10 mouse cellular contexts compared by ENCODE assay signal in genomic region chr14:122452701-122453387, GRCm38 (mm10). TPM values are rescaled to one million over a fixed set of nuclear protein-coding genes. Genes with fewer than 3 reads are reported as not detected.
A peak's percentile ranks its signal among the peaks of the same experiment; 100 is the strongest.
DNase-seq lines count a peak whose midpoint lies in the region; ATAC-seq and TF ChIP-seq lines count a peak whose summit lies in the region.
"Had no signal": no experiment of that assay in that cellular context is flagged by ENCODE, and none has a peak within 500 bp of the region (broad histone marks: within the 10 kb centered on the region; RNA-seq: fewer than 3 reads in every experiment).

No protein-coding gene starts in this region.

- H3K36me3 ChIP-seq in lung, embryonic 14.5 days (ENCODE audit: insufficient read depth): no peaks in the 10 kb centered on the region
- no peaks in the 10 kb centered on the region for H3K36me3 ChIP-seq in limb, embryonic 10.5 days
- H3K36me3 ChIP-seq in neural tube, embryonic 15.5 days: no peaks in the 10 kb centered on the region

- WGBS in cerebellum, adult 2 months: 60% methylated on average over 13 of the region's 13 CpGs
- 45% methylated on average over 13 of the region's 13 CpGs for WGBS in lung, embryonic 14.5 days
- WGBS in limb, embryonic 10.5 days: 28% methylated on average over 13 of the region's 13 CpGs
- 10% methylated on average over 13 of the region's 13 CpGs for WGBS in neural tube, embryonic 15.5 days

- H3K27me3 ChIP-seq in cerebellum, adult 2 months (ENCODE audit: control insufficient read depth, insufficient read depth, low read length): no peaks in the 10 kb centered on the region
- H3K27me3 ChIP-seq in lung, embryonic 14.5 days (ENCODE audit: insufficient read depth, low read length): peaks cover 81% of the 10 kb centered on the region
- peaks cover 50% of the 10 kb centered on the region for H3K27me3 ChIP-seq in limb, embryonic 10.5 days (ENCODE audit: low read depth, poor library complexity, severe bottlenecking)
- peaks cover 72% of the 10 kb centered on the region for H3K27me3 ChIP-seq in neural tube, embryonic 15.5 days (replicated peaks)

- no peak for TF ChIP-seq CTCF in cerebellum, adult 2 months (IDR thresholded peaks at IDR 0.05; ENCODE audit: borderline replicate concordance, insufficient read depth, low read depth, low read length)
- no peak for TF ChIP-seq CTCF in lung, embryonic 14.5 days (IDR thresholded peaks at IDR 0.05; ENCODE audit: low read depth)

- H3K9ac ChIP-seq in lung, embryonic 14.5 days: no peak overlapping the region
- no peak overlapping the region for H3K9ac ChIP-seq in neural tube, embryonic 15.5 days (replicated peaks)
- H3K9ac ChIP-seq: liver, embryonic 14.5 days had no signal

- TF ChIP-seq POLR2A in cerebellum, adult 2 months (IDR thresholded peaks at IDR 0.05; ENCODE audit: borderline replicate concordance, insufficient read depth, low read length): no peak

- no peaks in the 10 kb centered on the region for H3K9me3 ChIP-seq in lung, embryonic 14.5 days (ENCODE audit: low read depth, low read length)
- H3K9me3 ChIP-seq in limb, embryonic 10.5 days (replicated peaks): no peaks in the 10 kb centered on the region
- H3K9me3 ChIP-seq in neural tube, embryonic 15.5 days (replicated peaks): no peaks in the 10 kb centered on the region

- ATAC-seq in lung, embryonic 14.5 days (ENCODE audit: insufficient read depth): no peak
- peak; percentile 5; the same call in 1 of the 2 replicates for ATAC-seq in neural tube, embryonic 15.5 days (ENCODE audit: low FRiP score)

- DNase-seq in cerebellum, adult 2 months: peak in 1 of 2 experiments; percentile 33
- DNase-seq in cerebellum, adult 11 months: no peak
- no peak for DNase-seq in lung, embryonic 14.5 days
- no peak for DNase-seq in lung, postnatal 25 days (ENCODE audit: low spot score)
- peak; percentile 52 for DNase-seq in limb, embryonic 10.5 days (ENCODE audit: low spot score)
- no peak for DNase-seq in frontal cortex, postnatal 25 days (ENCODE audit: low spot score in 2 of 2)
- DNase-seq in adrenal gland, postnatal 4 days (ENCODE audit: low spot score in 2 of 2): no peak
- DNase-seq: thymus, adult 2 months had no signal

- H3K4me2 ChIP-seq in lung, embryonic 14.5 days: peak overlapping the region; percentile 48
- peak overlapping the region; percentile 50 for H3K4me2 ChIP-seq in neural tube, embryonic 15.5 days

- 0 out of 2 replicates have a peak overlapping the region, but pooled peaks have one; percentile 59 for H3K27ac ChIP-seq in cerebellum, adult 2 months (ENCODE audit: insufficient read depth, low read length)
- no peak overlapping the region for H3K27ac ChIP-seq in lung, embryonic 14.5 days (ENCODE audit: low read depth)
- peak overlapping the region; percentile 85 for H3K27ac ChIP-seq in limb, embryonic 10.5 days
- H3K27ac ChIP-seq in neural tube, embryonic 15.5 days (replicated peaks): peak overlapping the region; percentile 74; the same call in 1 of the 2 replicates
- H3K27ac ChIP-seq: liver, embryonic 14.5 days had no signal

- H3K4me3 ChIP-seq in cerebellum, adult 2 months (replicated peaks; ENCODE audit: insufficient read depth, low read depth, low read length): no peak overlapping the region
- no peak overlapping the region for H3K4me3 ChIP-seq in lung, embryonic 14.5 days (ENCODE audit: low read depth, low read length)
- H3K4me3 ChIP-seq in limb, embryonic 10.5 days: peak overlapping the region; percentile 40
- no peak overlapping the region for H3K4me3 ChIP-seq in neural tube, embryonic 15.5 days (replicated peaks)

- H3K4me1 ChIP-seq in cerebellum, adult 2 months (ENCODE audit: control insufficient read depth, insufficient read depth, low read length): peaks cover 22% of the 10 kb centered on the region
- no peaks in the 10 kb centered on the region for H3K4me1 ChIP-seq in lung, embryonic 14.5 days (ENCODE audit: insufficient read depth)
- peaks cover 53% of the 10 kb centered on the region for H3K4me1 ChIP-seq in limb, embryonic 10.5 days
- peaks cover 35% of the 10 kb centered on the region for H3K4me1 ChIP-seq in neural tube, embryonic 15.5 days

RNA-seq across cellular contexts. Expression of gene Gm5089, which starts 1.9 kb away (rescaled TPM):
- 0.49 TPM in 2 replicates for polyA plus RNA-seq in cerebellum, adult 2 months (2012; rRNA removed)
- polyA plus RNA-seq in lung, embryonic 14.5 days (2014; fragmentation: Nextera tagmentation; extraction: Ambion mirVana): not detected in 2 replicates
- polyA plus RNA-seq in limb, embryonic 10.5 days (2016; fragmentation: Nextera tagmentation; extraction: Ambion mirVana): 0.36 and 0.56 TPM in 2 replicates
- 0.14 and 0.60 TPM in 2 replicates for polyA plus RNA-seq in neural tube, embryonic 15.5 days (2015; fragmentation: Nextera tagmentation; extraction: Ambion mirVana)
- not detected for total RNA-seq in adrenal gland, postnatal 4 days (2021)
- polyA plus RNA-seq: liver, embryonic 14.5 days; thymus, adult 2 months had no signal

RNA-seq across cellular contexts. Expression of gene Zic5, which starts 12.6 kb away (rescaled TPM):
- 27.5 and 30.4 TPM in 2 replicates for polyA plus RNA-seq in cerebellum, adult 2 months (2012; rRNA removed)
- polyA plus RNA-seq in lung, embryonic 14.5 days (2014; fragmentation: Nextera tagmentation; extraction: Ambion mirVana): not detected in 2 replicates
- 13.8 and 14.9 TPM in 2 replicates for polyA plus RNA-seq in limb, embryonic 10.5 days (2016; fragmentation: Nextera tagmentation; extraction: Ambion mirVana)
- polyA plus RNA-seq in neural tube, embryonic 15.5 days (2015; fragmentation: Nextera tagmentation; extraction: Ambion mirVana): 3.9 and 6.2 TPM in 2 replicates
- total RNA-seq in adrenal gland, postnatal 4 days (2021): under 1 TPM in 1 of 2 experiments, not detected in 1; 0.40 TPM
- polyA plus RNA-seq: liver, embryonic 14.5 days; thymus, adult 2 months had no signal

RNA-seq across cellular contexts. Expression of gene Zic2, which starts 22.4 kb away (rescaled TPM):
- polyA plus RNA-seq in cerebellum, adult 2 months (2012; rRNA removed): 157 and 186 TPM in 2 replicates
- not detected in 2 replicates for polyA plus RNA-seq in lung, embryonic 14.5 days (2014; fragmentation: Nextera tagmentation; extraction: Ambion mirVana)
- polyA plus RNA-seq in limb, embryonic 10.5 days (2016; fragmentation: Nextera tagmentation; extraction: Ambion mirVana): 5.0 and 5.1 TPM in 2 replicates
- 5.1 and 6.8 TPM in 2 replicates for polyA plus RNA-seq in neural tube, embryonic 15.5 days (2015; fragmentation: Nextera tagmentation; extraction: Ambion mirVana)
- total RNA-seq in adrenal gland, postnatal 4 days (2021): 1 to 10 TPM in 1 of 2 experiments, under 1 TPM in 1; 0.22 to 1.4 TPM
- polyA plus RNA-seq: thymus, adult 2 months had no signal

RNA-seq across cellular contexts. Expression of gene Gm10837, which starts 37.5 kb away (rescaled TPM):
- 2.7 TPM in 2 replicates for polyA plus RNA-seq in cerebellum, adult 2 months (2012; rRNA removed)
- not detected in 2 replicates for polyA plus RNA-seq in lung, embryonic 14.5 days (2014; fragmentation: Nextera tagmentation; extraction: Ambion mirVana)
- not detected in 2 replicates for polyA plus RNA-seq in limb, embryonic 10.5 days (2016; fragmentation: Nextera tagmentation; extraction: Ambion mirVana)
- polyA plus RNA-seq in neural tube, embryonic 15.5 days (2015; fragmentation: Nextera tagmentation; extraction: Ambion mirVana): 0.23 and 0.27 TPM in 2 replicates
- not detected for total RNA-seq in adrenal gland, postnatal 4 days (2021)
- polyA plus RNA-seq: liver, embryonic 14.5 days; thymus, adult 2 months had no signal

Comparison
In these comparisons a context has a peak if more than half of its experiments do, and no peak if none do; other contexts are left out.
1. RNA of gene Zic2, which starts 22.4 kb away (polyA plus RNA-seq): 157 to 186 TPM in cerebellum, adult 2 months; 5.1 to 6.8 TPM in neural tube, embryonic 15.5 days, 5.0 to 5.1 TPM in limb, embryonic 10.5 days and not detected in lung, embryonic 14.5 days; every median in the first group is over 10 times any median in the second.